Mouse (Mus musculus) embryonic facial prominence, embryonic 14.5 days (tissue): ENCODE data around the gene Rps23. TPM values are rescaled to one million over a fixed set of nuclear protein-coding genes. Genes with fewer than 3 reads are reported as not detected.

Source experiments
- polyA plus RNA-seq: library from polyadenylated mRNA; unstranded; fragments of >200 nt; fragmentation: Nextera tagmentation; extraction: Ambion mirVana; gene quantifications from 2 replicates; pipeline ENCODE4 v1.2.1, GENCODE M21; 2014

The Rps23 gene
- polyA plus RNA-seq, 1 experiment from 2014 or later: 334 TPM

Other genes with a start within 250 kb of the Rps23 start
- gene Atp6ap1l, start 17.6 kb upstream of the Rps23 start, polyA plus RNA-seq: 0.75 and 0.90 TPM in 2 replicates